Mouse (Mus musculus): ENCODE measurements at regions not wholly inside any gene's neighbourhood (a gene's known extent, or its start where the extent isn't known, plus 50 kb on each side); places are given as distances from the start of the nearest gene placed in this dataset.
A peak's percentile ranks its signal among the peaks of the same experiment; 100 is the strongest.

DNA sequence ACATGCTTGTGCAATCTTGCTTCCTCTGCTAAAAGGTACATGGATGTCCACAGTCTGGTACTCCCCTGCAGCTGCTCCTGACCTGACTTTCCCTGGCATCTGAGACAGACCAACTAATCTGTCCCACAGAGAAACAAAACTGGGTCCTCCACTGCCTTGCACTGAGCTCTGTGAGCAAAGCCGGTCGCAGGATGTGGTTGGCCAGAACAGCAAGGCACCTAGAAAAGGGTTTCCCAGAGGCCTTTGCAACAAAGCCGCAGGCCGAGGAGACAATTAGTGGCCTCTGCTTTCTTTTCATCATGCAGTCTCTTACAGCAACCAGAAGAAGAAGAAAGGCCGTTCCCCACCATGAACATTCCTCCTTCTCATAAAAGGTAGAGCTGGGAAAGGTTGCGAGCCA lies 246.1 kb downstream of the 3110018I06Rik start:
- TF ChIP-seq CTCF (IDR thresholded peaks at IDR 0.05): no peak
- intact Hi-C loops (cut with DNase I): no loop called here

DNA sequence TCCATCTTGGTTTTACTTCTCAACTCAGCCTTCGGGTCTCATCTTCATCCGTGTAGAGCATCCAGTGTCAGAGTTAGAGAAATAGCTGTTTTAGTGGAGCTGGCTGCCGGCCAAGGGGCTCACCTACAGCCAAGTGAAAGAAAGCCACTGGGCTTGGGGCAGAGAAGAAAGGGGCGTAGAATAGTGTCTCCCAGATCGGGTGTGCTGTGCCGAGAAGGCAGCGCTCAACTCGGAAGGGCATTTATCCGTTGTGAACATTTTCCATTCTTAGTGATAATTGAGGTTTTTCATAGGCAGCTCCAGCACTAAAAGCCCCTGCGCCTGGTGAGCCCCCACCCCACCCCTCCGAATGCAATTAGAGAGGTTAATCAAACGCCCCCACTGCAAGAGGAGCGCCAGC lies 254.2 kb downstream of the 3110018I06Rik start:
- Histone ChIP-seq H3K27ac (no peak overlapping the region), H3K4me3 (no peak overlapping the region)
- DNase-seq (ENCODE audit: extremely low spot score in 1 of 2, low spot score in 2 of 2): no peak
- TF ChIP-seq CTCF (IDR thresholded peaks at IDR 0.05): no peak
- intact Hi-C loops (cut with DNase I): no loop called here

More for the DNA sequence above, 246.1 kb downstream of the 3110018I06Rik start:
- DNase-seq (ENCODE audit: extremely low spot score in 1 of 2, low spot score in 2 of 2): no peak
- no peak overlapping the region for H3K27ac ChIP-seq
- no peak overlapping the region for H3K4me3 ChIP-seq

DNA sequence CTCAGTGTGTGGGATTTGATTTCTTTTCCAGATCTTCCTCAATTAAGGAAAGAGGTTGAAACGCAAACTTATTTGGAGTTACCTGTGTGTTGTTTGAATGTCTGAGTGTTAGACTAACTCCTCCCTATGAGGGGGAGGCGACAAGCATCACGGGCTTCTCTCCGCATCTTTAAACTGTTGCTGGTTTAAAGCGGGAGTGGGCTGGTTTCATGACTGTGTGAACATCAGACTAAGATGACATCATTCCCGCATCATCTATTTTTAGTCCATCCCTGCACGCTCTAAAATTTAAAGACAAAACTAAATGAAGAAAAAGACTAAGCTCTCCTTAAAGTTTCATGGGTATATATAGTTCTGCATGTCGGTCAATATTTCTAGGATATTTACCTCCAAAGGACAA lies 256.4 kb downstream of the 3110018I06Rik start:
- no peak for TF ChIP-seq CTCF (IDR thresholded peaks at IDR 0.05)
- peak in 1 of 2 experiments; percentile 32 for DNase-seq (ENCODE audit: extremely low spot score in 1 of 2, low spot score in 2 of 2)
- intact Hi-C loops (cut with DNase I): no loop called here
- no peak overlapping the region for H3K27ac ChIP-seq
- H3K4me3 ChIP-seq: no peak overlapping the region

DNA sequence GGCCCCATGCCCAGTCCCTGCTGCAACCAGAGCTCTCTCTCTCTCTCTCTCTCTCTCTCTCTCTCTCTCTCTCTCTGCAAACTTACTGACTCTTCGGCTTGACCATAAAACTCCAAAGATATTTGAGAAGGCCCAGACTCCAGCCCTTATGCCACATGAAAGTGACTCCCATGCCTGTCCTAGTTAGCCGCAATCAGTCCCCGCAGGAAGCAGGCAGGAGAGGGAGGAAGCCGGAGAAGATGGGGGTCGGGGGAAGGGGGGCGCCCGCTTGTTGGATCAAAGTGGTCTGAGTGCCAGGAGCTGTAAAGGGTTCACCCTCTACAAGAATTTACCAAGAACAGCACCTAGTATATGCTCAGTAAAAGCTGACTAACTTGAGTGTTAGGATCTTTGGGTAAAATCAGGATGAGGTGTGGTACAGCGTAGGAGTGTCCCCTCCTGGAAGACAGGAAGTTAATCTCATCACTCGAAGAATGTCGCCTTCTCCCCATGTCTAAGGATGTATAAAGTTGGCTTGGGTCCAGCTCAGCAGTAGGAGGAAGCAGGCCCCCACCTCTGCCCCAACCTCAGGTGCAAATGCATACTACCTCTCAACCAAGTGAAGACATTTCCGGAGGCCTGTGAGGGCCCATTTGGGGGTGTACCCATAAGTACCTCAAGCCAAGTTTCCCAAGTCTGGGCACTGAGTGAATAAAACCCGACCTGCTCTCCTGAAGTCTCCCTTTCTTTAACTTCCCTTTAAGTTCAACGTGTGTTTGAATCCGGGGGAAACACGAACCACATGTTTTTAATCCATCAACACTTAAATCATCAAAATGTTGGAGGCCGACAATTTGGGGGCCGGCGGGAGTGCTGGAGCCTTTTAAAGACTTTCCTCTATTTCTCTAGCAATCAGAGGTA lies 254.7 kb downstream of the Bcl11b start:
- no peak overlapping the region for H3K27ac ChIP-seq
- intact Hi-C loops (cut with DNase I): no loop called here

DNA sequence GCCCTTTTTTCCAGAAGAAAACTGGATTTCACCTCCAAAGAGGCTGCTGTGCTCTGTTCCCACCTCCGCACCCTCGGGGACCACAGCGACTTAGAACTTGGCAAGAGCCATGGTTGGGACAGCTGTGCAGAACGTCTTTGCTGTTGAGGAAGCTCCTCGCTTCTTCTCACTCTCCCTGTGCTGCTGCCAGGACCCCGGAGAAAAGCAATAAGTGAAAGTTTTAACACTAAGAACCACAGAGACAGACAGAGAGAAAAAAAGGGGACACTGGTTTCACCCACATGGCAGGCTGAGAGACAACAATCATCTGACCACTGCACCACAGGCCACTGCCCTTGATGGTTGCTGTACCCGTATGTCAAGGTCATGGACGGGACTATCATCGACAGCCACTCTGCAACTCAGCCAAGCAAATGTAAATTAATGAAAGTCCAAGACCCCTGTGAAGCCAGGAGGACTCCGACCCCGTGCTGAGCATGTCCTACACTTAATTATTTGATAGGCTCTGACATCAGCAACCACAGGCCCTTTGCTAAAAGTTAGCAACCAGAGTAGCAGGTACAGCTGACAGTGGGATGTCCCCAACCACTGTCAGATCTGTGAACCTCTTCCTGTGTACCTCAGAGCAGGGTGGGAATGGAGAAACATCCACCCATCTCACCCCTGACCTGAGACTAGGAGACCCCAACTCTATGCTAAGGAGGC lies 253.9 kb downstream of the Bcl11b start:
- H3K4me3 ChIP-seq: no peak overlapping the region
- H3K27ac ChIP-seq: no peak overlapping the region
- DNase-seq (ENCODE audit: extremely low spot score in 1 of 2, low spot score in 2 of 2): no peak
- no peak for TF ChIP-seq CTCF (IDR thresholded peaks at IDR 0.05)
- intact Hi-C loops (cut with DNase I): no loop called here

More for the DNA sequence above, 254.7 kb downstream of the Bcl11b start:
- DNase-seq (ENCODE audit: extremely low spot score in 1 of 2, low spot score in 2 of 2): no peak
- H3K4me3 ChIP-seq: no peak overlapping the region
- no peak for TF ChIP-seq CTCF (IDR thresholded peaks at IDR 0.05)

DNA sequence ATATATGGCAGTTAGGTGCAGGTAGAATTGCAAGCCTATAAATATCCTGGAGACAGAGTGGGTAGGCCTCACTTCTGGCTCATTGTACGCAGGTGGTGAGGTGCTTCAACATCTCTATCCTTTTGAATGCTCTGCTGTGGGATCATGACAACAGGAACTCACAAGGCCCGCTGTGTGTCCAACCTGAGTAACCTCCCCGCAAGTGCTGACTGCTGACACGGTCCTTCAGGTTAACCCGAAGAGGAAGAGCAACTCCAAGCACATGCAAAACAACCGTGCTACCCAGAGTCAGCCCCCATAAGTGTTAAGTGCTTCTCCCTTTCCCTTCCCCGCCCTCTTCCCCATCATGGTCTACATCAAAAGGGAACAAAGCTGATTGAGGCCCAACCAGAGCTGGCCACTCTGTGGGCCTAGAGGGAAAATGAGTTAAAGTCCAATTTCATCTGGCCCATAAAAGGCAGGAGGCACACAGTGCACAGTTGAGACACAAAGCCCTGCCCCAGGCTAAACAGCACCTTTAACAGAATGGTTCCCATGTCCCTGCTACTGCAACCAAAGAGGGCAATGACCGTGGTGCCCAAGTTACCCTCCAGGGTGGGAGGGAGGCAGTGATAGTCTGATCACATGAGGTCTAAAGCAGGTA lies 253.0 kb downstream of the Bcl11b start:
- no peak for TF ChIP-seq CTCF (IDR thresholded peaks at IDR 0.05)
- intact Hi-C loops (cut with DNase I): no loop called here

DNA sequence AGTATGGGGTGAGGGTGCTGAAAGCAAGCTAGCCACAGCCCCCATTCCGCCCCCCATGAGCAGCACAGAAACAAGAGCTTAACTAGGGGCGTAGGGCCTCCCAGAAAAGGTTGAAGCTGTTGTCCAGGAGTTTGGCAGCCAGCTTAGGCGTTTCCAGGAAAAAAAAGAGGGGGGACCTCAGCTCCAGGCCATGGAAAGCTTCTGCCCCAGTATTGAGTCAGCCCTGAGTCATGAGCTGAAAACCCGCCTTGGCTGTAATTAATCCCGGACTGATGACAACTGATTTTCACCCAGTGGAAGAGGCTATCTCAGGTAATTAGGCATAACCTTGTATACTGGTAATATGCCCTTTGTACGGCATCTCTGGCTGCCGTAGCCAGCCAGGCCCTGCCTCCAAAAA lies 251.3 kb downstream of the Bcl11b start:
- H3K4me3 ChIP-seq: no peak overlapping the region
- no peak for DNase-seq (ENCODE audit: extremely low spot score in 1 of 2, low spot score in 2 of 2)
- H3K27ac ChIP-seq: no peak overlapping the region
- TF ChIP-seq CTCF (IDR thresholded peaks at IDR 0.05): no peak
- intact Hi-C loops (cut with DNase I): no loop called here

More for the DNA sequence above, 253.0 kb downstream of the Bcl11b start:
- no peak for DNase-seq (ENCODE audit: extremely low spot score in 1 of 2, low spot score in 2 of 2)
- Histone ChIP-seq H3K27ac (no peak overlapping the region), H3K4me3 (no peak overlapping the region)

DNA sequence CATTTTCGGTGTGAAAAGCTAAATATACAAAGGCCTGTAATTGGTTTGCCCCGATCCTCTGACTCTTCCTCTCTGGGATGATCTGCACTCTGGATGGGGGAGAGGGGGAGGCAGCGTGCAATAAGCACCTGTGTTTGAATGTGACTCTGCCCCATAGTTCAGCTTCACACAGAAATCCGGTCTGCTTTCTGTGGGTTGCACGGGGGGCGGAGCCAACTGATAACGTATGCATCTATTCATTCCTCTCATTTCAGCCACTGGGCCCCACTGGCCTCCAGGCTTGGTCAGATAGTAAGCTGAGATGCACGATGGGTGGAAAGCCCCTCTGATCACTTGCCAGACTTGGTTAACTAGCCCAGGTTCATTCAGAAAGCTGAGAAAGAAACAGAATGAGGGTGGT lies 250.8 kb downstream of the Bcl11b start:
- TF ChIP-seq CTCF (IDR thresholded peaks at IDR 0.05): no peak
- no peak for DNase-seq (ENCODE audit: extremely low spot score in 1 of 2, low spot score in 2 of 2)
- intact Hi-C loops (cut with DNase I): no loop called here
- no peak overlapping the region for H3K4me3 ChIP-seq
- no peak overlapping the region for H3K27ac ChIP-seq

DNA sequence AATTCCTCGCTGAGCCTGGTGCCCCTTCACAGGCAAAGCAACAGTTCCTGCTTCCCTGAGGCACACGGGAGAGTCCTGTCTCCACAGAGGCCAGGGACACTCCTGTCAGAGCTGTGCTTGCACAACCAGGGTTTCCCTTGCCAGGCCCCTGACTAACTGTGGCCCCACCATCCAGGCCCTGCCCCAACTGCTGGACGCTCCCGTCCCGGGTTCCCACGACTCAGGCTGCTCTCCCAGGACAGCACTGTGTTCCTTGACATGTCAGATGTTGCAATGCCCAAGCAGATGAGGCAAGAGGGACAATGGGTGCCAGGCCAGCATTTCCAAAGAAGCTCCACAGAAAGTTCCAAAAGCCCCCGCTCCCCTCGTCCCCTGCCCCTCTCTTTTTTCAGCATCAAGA lies 250.4 kb downstream of the Bcl11b start:
- intact Hi-C loops (cut with DNase I): no loop called here
- no peak for TF ChIP-seq CTCF (IDR thresholded peaks at IDR 0.05)
- no peak for DNase-seq (ENCODE audit: extremely low spot score in 1 of 2, low spot score in 2 of 2)
- Histone ChIP-seq H3K27ac (no peak overlapping the region), H3K4me3 (no peak overlapping the region)

DNA sequence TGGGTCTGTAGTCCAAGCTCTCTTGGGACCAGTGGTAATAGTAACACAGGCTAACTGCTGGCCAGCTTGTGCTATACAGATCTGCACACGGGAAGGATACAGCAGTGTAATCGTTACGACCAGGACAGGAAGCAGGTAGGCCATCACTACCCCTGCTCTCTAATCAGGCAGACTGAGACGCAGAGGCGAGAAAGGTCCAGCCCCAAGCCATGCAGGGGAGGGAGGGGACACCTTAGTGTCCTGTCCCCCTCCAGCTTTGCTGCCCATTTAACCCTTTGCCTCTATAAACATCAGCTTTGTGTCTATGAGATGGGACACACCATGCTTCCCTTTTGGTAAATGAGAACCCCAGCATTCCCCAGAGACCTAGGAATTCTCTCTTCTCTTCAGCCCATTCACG lies 249.9 kb downstream of the Bcl11b start:
- TF ChIP-seq CTCF (IDR thresholded peaks at IDR 0.05): no peak
- no peak for DNase-seq (ENCODE audit: extremely low spot score in 1 of 2, low spot score in 2 of 2)
- H3K4me3 ChIP-seq: no peak overlapping the region
- intact Hi-C loops (cut with DNase I): no loop called here
- H3K27ac ChIP-seq: no peak overlapping the region

DNA sequence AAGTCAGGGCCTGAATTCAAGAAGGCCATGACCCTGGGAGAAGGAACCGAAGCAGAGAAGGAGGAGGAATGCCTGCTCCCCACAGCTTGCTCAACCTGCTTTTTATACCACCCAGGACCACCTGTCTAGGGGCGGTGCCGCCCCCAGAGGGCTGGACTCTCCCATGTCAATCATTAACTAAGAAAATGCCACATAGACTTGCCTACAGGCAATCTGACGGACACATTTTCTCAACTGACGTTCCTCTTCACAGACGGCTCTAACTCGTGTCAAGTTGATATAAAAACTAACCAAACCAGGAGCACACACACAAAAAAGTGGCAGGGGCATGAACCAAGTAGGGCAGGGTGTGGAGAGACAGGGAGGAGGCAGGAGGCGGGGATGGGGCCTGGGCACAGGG lies 248.5 kb downstream of the Bcl11b start:
- Histone ChIP-seq H3K4me3 (no peak overlapping the region), H3K27ac (no peak overlapping the region)
- intact Hi-C loops (cut with DNase I): no loop called here
- no peak for DNase-seq (ENCODE audit: extremely low spot score in 1 of 2, low spot score in 2 of 2)
- TF ChIP-seq CTCF (IDR thresholded peaks at IDR 0.05): no peak
